Mouse (Mus musculus) bone marrow macrophage, adult 2 months (primary cell): Measurements from ENCODE around the gene D7Ertd443e.

Experiments
- CTCF ChIP-seq: IDR thresholded peaks from 2 replicates; pipeline ENCODE4 v1.5.1; 2012; ENCODE audit warnings: low read depth, mild to moderate bottlenecking, low read length, moderate library complexity
- POLR2A ChIP-seq: IDR thresholded peaks from 2 replicates; pipeline ENCODE4 v1.6.1; 2012; ENCODE audit warnings: mild to moderate bottlenecking, low read depth, low read length, borderline replicate concordance

GRCm38 (mm10) chr7:134235552-134235951, 149.9 kb downstream of the D7Ertd443e start:
- TF ChIP-seq POLR2A: no peak
- TF ChIP-seq CTCF: no peak
